Mouse (Mus musculus) lung, adult 18-20 months (tissue): ENCODE measurements around the gene Pigf.
"Not testable (repeated sequence)": the region's sequence is repeated elsewhere in the genome, so short reads cannot be mapped to it uniquely, and the experiment has no call there.

Experiments used
- DNase-seq, 2 experiments: peaks; one replicate each; pipeline ENCODE4 v3.0.0; 2022; ENCODE audit warnings: mixed read lengths in 2 of 2

The Pigf gene

DNA sequence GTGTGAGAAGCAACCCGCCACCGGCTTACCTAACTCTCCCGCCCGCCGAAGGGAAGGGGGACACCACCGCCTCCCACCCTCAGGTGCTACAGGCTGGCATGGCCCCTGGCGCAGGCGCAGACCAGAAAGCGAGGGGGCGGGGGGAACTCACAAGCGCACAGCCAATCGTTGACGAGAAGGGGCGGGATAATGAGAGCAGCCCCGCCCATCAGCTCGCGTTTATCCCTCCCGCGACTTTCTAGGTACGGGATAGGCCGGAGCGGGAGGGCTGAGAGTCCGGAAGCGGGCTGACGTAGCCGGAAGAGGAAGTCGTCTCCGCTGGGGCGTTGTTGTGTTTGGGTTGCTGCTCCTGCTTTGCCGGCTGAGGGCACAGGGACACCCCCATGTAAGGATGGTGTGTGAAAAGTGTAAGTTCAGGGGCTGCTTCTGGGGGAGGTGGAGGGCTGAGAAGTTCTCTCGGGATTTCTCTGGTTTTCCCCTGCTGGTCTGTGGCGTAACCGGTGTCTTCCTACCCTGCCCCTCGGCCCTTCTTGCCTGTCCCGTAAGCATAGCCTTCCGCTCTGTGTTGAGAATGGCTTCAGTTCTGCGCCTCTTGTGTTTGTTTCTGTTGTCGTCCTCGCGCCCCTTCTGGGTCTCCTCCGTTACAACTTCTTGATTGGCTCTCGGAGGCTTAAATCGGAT lies at the start of gene Pigf, which contains the start of gene Cript:
Gene Pigf (minus strand): TSS at position 138 of the 681 bp plus-strand sequence.
Gene Cript (plus strand): TSS at position 282 of the 681 bp plus-strand sequence.
- peak; percentile 98 to 99 for DNase-seq

- no peak for DNase-seq
Measured at GRCm38 (mm10) chr17:87073470-87073869, 48.3 kb upstream of the Pigf start.

DNA sequence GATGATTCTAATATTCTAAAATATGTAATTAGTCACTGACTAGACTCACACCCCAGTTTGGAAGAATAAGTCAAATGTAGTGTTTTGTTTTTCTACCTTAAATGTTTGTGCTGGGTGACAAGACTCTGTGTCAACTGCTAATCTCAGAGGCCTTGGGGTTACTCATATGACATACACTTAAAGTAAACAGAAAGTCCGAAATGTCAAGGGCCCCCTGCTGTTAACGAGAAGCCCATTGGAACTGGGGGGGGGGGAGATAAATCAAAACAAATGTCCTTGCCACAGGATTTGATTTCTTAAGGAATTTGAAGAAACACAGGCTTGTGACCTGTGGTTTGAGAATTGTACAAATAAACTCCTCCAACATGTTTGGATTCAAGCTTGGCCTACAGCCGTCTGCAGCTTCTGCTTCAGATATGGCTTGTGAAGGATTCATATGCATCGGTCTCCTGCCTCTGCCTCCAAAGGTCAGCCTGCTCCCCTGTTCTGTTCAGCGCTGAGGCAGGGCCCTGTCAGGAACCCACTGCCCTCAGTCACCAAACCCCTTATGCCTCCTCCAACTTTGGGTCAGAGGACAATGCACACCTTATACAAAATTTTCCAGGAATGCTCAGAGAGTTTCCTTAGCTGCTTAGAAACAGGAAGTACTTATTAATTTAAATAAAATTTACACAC lies 47.7 kb upstream of the Pigf start:
- no peak for DNase-seq

- DNase-seq = not testable (repeated sequence)
Measured at GRCm38 (mm10) chr17:87072183-87072582, 47.0 kb upstream of the Pigf start.

DNA sequence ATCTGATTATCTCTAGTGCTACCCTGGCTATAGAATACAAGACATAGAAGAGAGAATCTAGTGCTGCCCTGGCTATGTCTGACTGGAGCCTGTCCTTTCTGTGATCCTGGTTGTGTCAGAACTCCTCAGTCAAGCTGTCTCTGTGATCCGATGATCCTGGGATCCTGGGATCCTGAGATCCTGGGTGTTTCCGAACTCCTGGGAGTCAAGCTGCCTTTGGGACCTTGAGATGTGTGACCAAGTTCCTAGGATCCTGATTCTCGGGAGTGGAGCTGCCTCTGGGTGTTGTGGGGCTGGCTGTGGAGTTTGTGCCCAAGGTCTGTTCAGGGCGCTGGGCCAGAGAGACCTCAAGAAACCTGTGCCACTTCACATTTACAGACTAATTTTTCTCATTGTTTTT lies 43.8 kb upstream of the Pigf start:
- no peak for DNase-seq

- peak in 1 of 2 experiments; percentile 13 for DNase-seq
Measured at GRCm38 (mm10) chr17:87063969-87064368, 38.8 kb upstream of the Pigf start.

GRCm38 (mm10) chr17:87063461-87063860 lies 38.3 kb upstream of the Pigf start:
- no peak for DNase-seq

DNA sequence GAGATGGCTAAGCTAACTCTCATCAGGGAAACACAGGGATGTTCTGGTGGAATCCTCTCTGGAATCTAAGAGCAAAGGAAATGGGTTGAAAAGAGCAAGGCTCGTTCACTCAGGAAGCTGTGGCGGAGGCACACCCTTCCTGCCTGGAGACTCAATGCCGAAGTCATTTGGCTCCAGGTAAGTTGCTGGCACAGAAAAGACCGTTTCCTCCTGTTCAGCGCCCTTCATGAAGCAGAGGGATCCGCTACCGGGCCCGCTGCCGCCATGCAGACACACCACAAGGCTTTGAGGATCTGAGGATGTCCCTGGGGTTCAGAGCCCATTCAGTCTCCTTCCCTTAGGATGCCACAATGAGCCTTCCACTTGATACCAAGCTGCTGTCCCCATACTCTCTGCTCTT lies 37.4 kb upstream of the Pigf start:
- peak in 1 of 2 experiments; percentile 10 for DNase-seq

GRCm38 (mm10) chr17:87057486-87058266 lies 32.5 kb upstream of the Pigf start:
- peak; percentile 4 to 23 for DNase-seq

DNA sequence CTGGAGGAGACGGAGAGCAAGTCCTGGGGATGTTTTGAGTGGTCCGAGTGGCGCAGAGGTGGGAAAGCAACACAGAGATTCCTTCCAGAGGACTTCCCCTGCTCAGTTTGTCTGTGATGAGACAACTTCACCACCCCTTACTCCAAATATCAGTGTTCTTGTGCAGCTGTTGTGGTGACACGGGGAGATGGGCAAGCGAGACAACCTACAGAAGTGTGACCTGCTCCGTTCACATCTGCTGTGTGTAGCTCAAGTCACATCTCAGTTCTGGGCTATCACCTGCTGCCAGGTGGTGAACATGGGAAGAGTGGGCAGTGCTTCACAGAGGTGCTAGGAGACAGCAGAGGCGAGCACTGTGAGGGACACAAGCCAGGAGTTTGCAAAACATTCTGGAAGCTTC lies 31.6 kb upstream of the Pigf start:
- DNase-seq = no peak

GRCm38 (mm10) chr17:87055663-87056062 lies 30.5 kb upstream of the Pigf start:
- no peak for DNase-seq

- DNase-seq = peak in 1 of 2 experiments; percentile 5
Measured at GRCm38 (mm10) chr17:87055051-87055459, 29.8 kb upstream of the Pigf start.

DNA sequence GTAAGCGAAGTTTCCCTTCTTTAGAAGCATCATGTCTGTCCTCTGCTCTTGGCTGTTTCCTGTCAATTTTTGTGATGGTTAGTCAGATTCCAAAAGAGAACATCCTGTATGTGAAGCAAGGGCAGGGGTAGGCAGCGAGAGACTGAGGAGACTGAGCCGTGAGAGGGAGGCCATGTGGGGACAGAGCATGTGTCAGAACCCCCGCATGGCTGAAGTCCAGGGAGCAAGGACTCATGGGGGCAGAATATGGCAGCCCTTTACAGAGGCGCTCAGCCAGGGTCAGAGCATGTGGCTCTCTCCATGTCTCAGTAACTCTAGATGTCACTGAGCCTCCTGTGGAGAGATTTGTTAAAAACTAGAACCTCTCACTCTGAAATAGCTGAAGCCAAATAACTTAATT lies 28.7 kb upstream of the Pigf start:
- DNase-seq = no peak

DNA sequence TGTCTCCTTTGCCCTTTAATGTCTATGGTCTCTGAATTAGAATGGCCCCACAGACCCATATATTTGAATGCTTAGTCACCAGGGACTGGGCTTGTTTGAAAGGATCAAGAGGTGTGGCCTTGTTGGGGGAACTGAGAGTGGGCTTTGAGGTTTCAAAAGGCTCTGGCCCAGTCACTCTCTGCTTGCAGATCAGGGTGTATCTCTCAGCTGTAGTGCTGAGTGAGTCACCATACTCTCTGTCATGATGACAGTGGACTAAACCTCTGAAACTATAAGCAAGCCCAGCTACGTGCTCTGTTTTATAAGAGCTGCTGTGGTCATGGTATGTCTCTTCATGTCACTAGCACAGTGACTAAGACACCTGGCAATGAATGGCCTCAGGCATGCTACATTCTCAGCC lies 27.2 kb upstream of the Pigf start:
- no peak for DNase-seq

DNA sequence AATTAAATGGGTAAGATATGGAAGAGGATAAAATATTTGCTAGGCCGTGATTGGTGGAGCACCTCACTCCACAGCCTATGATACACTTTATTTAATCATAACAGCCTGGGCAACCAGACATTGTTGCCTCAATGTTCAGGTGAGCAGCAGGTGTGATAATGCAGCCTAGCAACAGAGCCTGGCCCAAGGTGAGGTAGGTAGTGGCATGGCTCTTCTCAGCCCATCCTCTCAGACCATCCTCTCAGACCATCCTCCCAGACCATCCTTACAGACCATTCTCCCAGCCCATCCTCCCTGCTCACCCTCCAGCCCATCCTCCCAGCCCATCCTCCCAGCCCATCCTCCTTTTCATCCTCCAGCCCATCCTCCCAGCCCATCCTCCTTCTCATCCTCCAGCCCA lies 26.4 kb upstream of the Pigf start:
- no peak for DNase-seq

GRCm38 (mm10) chr17:87050469-87051175 lies 25.4 kb upstream of the Pigf start:
- DNase-seq = peak in 1 of 2 experiments; percentile 27

DNA sequence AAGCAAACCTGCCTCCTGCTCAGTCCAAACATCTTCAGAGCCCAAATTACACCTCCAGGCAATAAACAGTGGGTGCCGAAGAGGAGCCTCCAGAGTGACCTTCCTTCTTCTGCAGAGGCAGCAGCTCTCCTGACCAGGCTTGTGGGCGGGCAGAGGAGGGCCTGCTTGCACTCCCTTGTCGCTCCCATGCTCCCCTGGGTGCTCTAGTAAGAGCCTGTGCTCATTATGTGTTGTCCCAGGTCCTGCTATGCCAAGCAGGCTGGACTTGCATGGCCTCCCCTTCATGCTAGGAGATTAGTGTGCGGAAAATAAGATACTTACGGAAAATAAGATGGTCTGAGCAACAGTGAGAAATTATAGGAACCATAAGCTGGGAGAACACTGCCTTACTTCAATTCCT lies 24.5 kb upstream of the Pigf start:
- no peak for DNase-seq

DNA sequence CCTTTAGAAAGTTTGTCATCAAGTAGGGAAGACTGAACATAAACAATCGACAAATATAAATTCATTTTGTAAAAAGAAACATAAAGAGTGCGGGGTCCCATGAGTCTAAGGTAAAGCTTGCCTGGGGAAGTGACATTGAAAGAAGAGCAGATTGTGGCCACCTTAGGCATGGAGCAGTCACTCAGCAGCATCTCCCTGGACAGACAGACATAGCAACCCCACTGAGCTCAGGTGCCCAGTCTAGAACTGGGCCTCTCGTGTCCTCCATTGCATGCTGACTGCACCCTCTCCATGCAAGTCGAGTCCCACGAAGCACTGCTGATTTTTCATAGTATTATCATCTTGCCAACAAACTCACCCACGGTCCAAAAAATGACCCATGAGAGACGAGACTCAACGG lies 19.6 kb upstream of the Pigf start:
- DNase-seq = no peak

GRCm38 (mm10) chr17:87044364-87044763 lies 19.2 kb upstream of the Pigf start:
- DNase-seq = peak; percentile 83 to 90

DNA sequence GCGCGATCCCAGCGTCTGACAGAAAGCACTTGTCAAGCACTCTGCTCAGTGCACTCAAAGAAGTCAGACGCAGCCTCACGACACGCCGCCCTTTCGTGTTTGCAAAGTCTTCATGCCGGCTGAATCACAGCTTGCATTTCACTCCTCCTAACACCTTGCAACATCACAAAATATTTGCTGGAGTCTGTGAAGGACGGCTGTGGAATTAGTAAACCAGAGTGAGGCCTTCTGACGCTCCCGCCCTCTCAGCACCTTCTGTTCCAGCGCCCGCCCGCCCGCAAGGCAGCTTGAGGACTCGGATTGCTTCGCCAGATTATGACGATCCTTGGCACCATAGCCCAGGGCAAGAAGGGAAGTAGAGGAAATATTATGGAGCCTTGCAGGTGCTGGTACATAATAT lies 16.5 kb upstream of the Pigf start:
- DNase-seq = peak; percentile 58 to 75

GRCm38 (mm10) chr17:87038496-87038895 lies 13.3 kb upstream of the Pigf start:
- DNase-seq = no peak

DNA sequence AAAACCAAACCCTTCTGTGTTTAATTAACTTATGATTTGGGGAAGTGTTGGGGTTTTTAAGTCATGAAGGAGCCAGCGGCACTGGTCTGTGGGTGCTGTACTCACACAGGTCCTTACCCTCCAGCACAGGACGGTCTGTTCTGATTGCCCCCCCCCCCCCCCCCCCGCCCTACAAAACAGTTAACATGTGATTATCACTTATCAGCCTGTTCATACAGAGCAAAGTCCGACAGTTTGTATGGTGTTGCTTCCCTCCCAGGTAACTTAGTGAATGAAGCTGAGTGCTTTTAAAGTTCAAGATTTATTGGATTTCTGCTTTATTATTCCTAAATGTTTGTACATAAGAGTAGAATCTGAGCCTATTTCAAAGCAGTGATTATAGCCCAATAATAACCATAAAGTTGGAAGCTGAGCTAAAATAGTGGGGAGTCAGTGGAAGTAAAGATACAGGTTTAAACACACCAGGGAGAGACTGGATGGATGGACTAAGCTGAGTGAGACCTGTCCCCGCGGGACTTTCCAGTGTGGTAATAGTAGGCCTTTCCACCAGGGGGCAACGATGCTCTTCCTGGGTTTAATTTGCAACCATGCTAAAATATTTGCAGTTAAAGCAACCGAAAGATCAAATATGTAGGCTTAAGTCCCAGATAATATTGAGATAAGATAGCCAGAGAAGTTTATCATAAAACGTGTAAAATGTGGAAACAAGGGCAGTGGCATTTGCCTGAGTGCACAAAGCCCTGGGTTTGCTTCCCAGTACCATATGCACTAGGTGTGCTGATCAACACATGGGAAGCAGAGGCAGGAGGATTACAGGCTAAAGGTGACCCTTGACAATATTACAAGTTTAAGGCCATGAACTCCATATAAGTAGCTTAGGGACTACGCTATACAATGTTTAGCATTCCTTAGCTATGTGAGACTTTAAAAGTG lies 11.2 kb upstream of the Pigf start:
- DNase-seq = peak in 1 of 2 experiments; percentile 17
